Mouse (Mus musculus) spleen, postnatal 36 days (tissue): Measurements from ENCODE around the gene Bcl2l2.

Experiments
- DNase-seq, 2 experiments: peaks; one replicate each; pipeline ENCODE4 v3.0.0; 2022; ENCODE audit warnings: low spot score in 2 of 2, mixed read lengths in 1 of 2

Bcl2l2 gene

DNA sequence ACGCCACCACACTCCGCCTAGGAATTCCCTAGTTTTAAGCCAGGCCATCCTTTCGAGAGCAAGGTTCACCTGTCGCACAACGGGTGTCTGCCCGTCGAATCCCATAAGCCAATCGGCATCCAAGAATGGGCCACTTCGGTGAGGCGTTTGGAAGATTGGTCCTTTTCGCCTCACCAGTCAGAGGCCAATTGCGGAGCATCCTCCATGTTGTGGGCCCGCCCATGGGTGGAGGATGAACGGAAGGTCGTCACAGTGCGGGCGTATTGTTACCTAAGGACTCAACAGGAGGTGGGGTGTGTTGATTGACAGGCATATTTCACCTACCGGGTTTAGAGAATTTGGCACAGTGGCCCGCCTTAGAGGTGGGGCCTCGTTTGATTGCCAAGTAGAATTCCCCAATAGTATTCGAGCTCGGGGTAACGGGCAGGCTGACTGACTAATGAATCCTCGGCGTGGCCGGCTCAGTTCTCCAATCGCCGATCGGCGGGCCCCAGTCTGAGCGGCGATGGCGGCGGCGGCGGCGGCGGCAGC is 10.5 kb downstream of the Bcl2l2 start:
- peak; percentile 98 to 99 for DNase-seq

GRCm38 (mm10) chr14:54894296-54895151 is 11.3 kb downstream of the Bcl2l2 start:
- DNase-seq: peak; percentile 53 to 57

DNA sequence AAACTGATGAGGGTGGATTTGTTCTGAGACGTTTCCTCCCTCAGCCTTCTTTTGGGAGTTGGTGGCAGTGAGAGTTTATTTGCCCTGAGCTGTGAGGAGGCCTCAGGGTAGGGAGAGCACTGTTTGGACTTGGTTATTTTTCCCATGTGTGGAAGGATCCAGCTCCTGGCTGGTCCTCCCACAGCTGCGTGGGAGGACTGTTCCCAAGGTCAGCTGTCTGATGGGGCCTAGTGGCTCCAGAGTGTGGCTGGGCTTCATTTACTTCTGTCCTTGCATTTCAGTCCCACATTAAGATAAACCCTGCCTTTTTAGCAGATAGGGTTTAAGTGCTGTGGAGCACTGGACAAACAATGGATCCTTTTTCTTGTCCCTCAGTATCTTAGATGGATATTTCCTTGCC is 14.3 kb downstream of the Bcl2l2 start:
- DNase-seq: no peak

- peak; percentile 34 to 60 for DNase-seq
Measured at GRCm38 (mm10) chr14:54900383-54900782, 17.2 kb downstream of the Bcl2l2 start.

GRCm38 (mm10) chr14:54903641-54904040 is 20.5 kb downstream of the Bcl2l2 start:
- DNase-seq: no peak

- DNase-seq: no peak
Measured at GRCm38 (mm10) chr14:54908682-54909081, 25.5 kb downstream of the Bcl2l2 start.

DNA sequence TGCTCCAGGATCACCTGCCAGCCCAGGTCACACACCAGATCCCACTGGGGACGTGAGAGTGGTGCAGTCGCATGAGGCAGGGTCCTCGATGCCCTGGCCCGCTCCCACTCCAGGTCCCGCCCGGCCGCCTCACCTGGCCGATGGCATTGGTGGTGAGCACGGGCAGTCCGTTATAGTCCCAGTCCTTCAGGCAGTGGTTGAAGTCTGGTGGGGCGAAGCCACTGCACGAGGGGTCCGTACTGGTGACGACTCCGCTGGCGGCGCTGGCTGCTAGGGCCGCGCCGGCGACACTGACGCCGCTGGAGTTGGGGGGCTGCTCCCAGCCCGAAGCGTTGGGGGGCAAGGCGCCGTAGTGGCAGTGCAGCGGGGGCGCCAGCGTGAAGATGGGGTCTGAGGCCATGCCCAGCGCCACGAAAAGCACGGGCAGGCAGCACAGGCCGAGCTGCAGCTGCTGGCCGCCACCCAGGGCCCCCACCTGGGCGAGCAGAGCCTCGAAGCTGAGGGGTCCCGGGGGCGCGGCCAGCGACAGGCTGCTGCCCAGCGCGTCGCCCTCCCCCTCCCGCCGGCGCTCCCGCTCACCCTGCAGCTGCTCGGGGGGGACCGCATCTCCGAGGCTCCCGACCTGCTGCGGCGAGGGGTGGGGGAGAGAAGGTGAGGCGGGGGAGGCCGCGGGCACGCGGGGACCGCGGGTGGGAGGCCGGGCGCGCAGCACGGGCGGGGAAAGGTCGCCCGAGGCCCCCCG is 29.1 kb downstream of the Bcl2l2 start:
- no peak for DNase-seq

- DNase-seq: peak; percentile 30 to 50
Measured at GRCm38 (mm10) chr14:54912886-54913285, 29.7 kb downstream of the Bcl2l2 start, which contains the start of gene Slc22a17. Gene Slc22a17, minus strand, starts transcription at chr14:54913132.

- no peak for DNase-seq
Measured at GRCm38 (mm10) chr14:54913343-54913742, 30.2 kb downstream of the Bcl2l2 start.

GRCm38 (mm10) chr14:54920076-54920685 is 37.0 kb downstream of the Bcl2l2 start:
- DNase-seq: no peak

DNA sequence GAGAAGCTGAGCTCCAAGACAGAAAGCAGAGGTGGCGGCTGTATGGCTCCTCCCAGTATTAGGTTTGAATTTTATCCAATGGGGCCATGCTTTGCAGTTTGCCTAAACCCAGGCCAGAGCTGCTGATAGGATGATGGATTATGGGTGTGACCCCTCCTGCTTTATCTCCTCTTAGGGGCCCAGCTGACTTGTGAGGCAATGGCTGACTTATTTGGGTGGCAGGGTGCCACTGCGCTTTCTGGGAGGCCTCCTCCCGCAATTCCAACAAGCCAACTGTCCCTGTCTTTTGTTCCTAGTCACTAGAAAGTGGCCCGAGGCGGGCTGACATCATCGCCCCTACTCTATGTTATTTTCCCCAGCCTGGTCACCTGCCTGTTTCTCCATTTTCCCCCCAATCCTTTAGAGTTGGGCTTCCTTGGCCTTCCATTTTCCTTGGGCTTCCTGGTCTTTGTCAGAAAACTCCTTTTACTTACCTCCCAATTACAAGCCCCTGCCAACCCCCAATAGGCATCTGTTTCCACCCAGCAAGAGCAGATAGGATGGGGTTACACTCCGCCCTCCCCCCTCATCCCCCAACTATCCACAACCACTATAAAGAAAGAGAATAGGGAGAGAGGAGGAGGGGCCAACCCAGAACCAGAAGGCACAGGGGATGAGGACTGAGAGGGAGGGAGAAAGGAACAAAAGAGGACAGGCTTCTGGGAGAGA is 41.6 kb downstream of the Bcl2l2 start:
- DNase-seq: no peak

DNA sequence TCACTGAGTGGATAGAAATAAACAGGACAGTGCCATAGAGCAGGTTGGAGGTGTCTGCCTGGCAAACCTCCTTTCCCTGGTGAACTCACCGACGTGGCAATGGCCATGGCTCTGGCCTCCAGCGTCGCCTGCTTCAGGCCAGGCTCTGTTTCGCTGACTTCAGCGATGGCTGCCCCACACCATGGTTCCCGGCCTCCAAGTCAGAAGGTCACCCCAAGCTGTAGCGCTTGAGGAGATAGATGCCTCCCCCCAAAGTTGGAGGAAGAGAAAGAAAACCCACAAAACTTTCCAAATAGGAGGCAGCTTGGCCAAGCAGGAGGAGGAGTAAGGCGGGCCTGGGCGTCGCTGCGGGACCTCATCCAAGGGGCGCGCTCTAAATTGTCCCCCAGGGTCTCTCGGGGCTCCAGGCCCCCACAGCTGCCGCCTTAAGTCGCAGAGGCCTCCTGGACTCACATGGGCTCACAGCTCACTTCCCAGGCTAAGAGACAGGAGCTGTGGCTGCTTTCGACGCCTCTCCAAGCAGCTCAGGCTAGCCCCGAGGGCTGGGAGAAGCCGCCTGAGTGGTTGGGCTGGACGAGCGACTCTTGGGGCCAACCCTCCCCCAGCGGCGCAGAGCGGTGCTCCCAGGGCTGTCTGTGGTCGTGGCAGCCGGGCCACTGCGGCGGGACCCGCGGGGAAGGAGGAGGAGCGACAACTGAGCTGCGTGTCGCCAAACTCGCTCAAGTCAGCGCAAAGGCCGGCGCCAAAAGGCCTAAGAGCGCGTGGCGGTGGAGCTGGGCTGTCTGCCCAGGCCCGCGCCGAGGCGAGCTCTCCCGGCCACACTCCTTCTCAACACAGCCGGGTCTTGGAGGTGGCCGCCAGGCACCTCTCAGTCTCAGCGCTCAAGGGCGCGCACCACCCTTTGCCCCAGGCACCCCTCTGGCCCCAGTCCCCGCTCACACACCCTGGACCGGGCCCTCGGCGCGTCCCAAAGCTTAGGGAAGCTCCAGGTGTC is 42.5 kb downstream of the Bcl2l2 start, which contains the start of gene Efs:
Gene Efs, minus strand, starts transcription at position 778 of the 994 bp plus-strand sequence.
- no peak for DNase-seq

GRCm38 (mm10) chr14:54926401-54927158 is 43.4 kb downstream of the Bcl2l2 start:
- DNase-seq: no peak

GRCm38 (mm10) chr14:54927296-54927695 is 44.1 kb downstream of the Bcl2l2 start:
- DNase-seq: no peak

- no peak for DNase-seq
Measured at GRCm38 (mm10) chr14:54929801-54930200, 46.6 kb downstream of the Bcl2l2 start.

DNA sequence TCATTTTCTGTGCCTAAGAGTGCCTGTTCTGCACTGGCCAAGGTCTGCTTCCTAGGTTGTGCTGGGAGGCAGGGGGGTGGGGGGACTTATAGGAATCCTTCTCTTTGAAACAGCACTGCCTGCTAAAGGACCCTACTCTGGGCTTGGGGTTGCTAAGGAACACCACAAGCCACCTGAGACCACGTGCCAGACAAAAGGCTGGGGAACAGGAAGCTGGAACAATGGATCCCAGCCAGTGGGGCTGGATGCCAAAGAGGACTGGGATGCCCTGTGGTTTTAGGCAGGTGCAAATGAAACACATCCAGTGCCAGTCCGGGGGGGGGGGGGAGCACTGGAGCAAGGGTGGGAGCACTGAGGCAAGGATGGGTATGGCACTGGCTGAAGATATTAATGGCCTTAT is 47.3 kb downstream of the Bcl2l2 start:
- DNase-seq: no peak

GRCm38 (mm10) chr14:54932645-54933150 is 49.5 kb downstream of the Bcl2l2 start, which contains the start of gene Il25:
Gene Il25, plus strand, starts transcription at chr14:54932695.
- DNase-seq: no peak

DNA sequence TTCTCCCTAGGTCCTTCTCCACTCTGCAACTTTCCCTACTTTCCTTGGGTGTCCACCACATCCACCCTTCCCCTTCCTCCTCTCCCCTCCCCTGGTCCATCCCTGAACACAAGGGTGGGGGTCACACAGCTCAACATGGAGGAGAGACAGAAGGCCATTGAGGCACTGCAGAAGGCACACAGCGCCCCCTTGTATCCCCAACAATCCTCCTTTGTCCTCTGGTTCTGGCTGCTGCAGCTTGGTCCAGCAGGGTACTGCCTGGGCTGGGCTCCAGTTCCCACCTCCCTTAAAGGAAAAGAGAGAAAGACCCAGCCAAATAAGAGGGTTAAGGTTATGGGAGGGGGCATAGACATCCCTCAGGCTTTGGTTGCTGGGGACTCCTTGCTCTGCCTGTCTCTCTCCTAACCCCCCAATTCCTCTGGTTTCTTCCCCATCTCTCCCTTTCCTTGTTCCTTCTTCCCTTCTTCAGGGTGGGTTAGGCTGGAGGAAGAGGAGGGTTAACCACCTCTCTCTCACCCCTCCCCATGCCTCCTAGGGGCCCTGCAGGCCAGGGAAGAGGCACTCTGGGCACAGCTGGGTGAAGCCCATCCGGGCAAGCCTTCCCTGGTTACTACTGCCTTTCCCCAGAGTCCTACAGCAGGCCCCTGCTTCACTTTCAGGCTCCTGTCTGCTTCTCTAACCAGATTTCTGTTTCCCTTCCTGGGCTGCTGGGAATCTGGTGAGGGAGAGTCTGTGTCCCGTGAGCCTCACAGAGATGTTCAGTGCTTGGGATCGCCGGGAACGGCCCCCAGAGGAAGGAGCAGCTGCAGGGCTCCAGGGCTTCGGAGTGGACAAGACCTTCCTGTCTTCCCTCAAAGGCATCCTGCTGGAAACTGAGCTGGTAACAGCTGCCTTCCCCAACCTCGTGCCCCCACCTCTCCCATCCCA is 53.0 kb downstream of the Bcl2l2 start, which contains the start of gene Cmtm5:
Gene Cmtm5, plus strand, starts transcription at position 358 of the 927 bp plus-strand sequence.
- DNase-seq: no peak
